Mouse (Mus musculus) midbrain, embryonic 14.5 days (tissue): ENCODE results near the gene Acot1. TPM values are rescaled to one million over a fixed set of nuclear protein-coding genes. Genes with fewer than 3 reads are reported as not detected.
"Not testable (repeated sequence)": the region's sequence is repeated elsewhere in the genome, so short reads cannot be mapped to it uniquely, and the experiment has no call there.

ENCODE experiments used
- ATAC-seq: fragments of 200-750 bp; cut with Nextera tagmentation; 2 replicates; pipeline ENCODE4 v1.8.0; 2017; ENCODE audit warnings: moderate number of reproducible peaks, moderate library complexity; ENCODE audit not compliant: low FRiP score, low TSS enrichment
- DNase-seq: peaks from one replicate; pipeline ENCODE4 v3.0.0-alpha.2; 2015
- H3K27ac ChIP-seq: fragments of 300-500 bp; sonication (generic); replicated peaks from 2 replicates; pipeline ENCODE4 v1.5.1; 2014; ENCODE audit warnings: mild to moderate bottlenecking, low read depth, low read length, moderate library complexity
- H3K27me3 ChIP-seq: fragments of 300-500 bp; sonication (generic); 2 replicates; pipeline ENCODE4 v1.6.1; 2014; ENCODE audit warnings: low read length, control low read depth, mixed read lengths; ENCODE audit not compliant: control insufficient read depth, insufficient read depth
- H3K36me3 ChIP-seq: fragments of 300-500 bp; sonication (generic); 2 replicates; pipeline ENCODE4 v1.6.1; 2014; ENCODE audit warnings: low read length, control low read depth; ENCODE audit not compliant: control insufficient read depth, insufficient read depth
- H3K4me1 ChIP-seq: fragments of 300-500 bp; sonication (generic); 2 replicates; pipeline ENCODE4 v1.6.1; 2014; ENCODE audit warnings: mild to moderate bottlenecking, antibody characterized with exemption, low read length, control low read depth; ENCODE audit not compliant: control insufficient read depth, insufficient read depth
- H3K4me2 ChIP-seq: fragments of 300-500 bp; sonication (generic); 2 replicates; pipeline ENCODE4 v1.6.1; 2014; ENCODE audit warnings: mild to moderate bottlenecking, low read length, moderate library complexity
- H3K4me3 ChIP-seq: fragments of 300-500 bp; sonication (generic); replicated peaks from 2 replicates; pipeline ENCODE4 v1.5.1; 2014; ENCODE audit warnings: low read depth, low read length
- H3K9ac ChIP-seq: fragments of 300-500 bp; sonication (generic); replicated peaks from 2 replicates; pipeline ENCODE4 v1.6.1; 2014; ENCODE audit warnings: mild to moderate bottlenecking, low read length, moderate library complexity
- H3K9me3 ChIP-seq: fragments of 300-500 bp; sonication (generic); 2 replicates; pipeline ENCODE4 v1.6.1; 2016; ENCODE audit warnings: low read length, control low read depth, mixed read lengths; ENCODE audit not compliant: control insufficient read depth
- WGBS: fragments of 180-500 bp; shearing (Covaris S2); extraction: QIAGEN DNeasy Blood & Tissue Kit; methylation state at CpG from one replicate; pipeline ENCODE4 v1.1.7; 2014; 5-methylcytosine and 5-hydroxymethylcytosine counted together
- polyA plus RNA-seq: library from polyadenylated mRNA; unstranded; fragments of >200 nt; fragmentation: Nextera tagmentation; extraction: Ambion mirVana; gene quantifications from 2 replicates; pipeline ENCODE4 v1.2.1, GENCODE M21; 2014

The Acot1 gene
- polyA plus RNA-seq, 1 experiment from 2014 or later: 98.3 TPM

DNA sequence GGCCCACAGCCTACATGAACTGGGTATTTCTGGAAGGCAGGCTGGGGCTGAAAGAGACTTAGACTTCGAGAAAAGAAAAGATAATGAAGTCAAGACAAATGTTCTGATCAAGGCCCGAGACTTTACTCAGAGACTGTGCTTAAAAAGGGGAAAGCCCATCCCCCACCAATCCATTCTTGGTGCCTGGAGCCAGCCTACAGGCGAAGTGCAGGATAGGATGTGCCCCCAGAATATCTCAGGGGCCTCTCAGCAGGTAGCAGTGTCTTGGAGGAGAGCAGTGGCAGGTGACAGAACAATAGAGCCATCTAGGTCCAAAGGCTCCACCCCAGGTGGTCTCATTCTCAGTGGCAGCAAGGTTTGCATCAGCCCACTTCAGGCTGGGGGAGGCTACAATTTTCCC, 19.0 kb downstream of the Acot1 start:
- H3K27ac ChIP-seq, H3K36me3 ChIP-seq, ATAC-seq, DNase-seq, H3K9ac ChIP-seq, H3K9me3 ChIP-seq, H3K4me1 ChIP-seq, H3K27me3 ChIP-seq, H3K4me2 ChIP-seq, H3K4me3 ChIP-seq: not testable (repeated sequence)
- WGBS: 37% methylated on average over 3 of the region's 3 CpGs

DNA sequence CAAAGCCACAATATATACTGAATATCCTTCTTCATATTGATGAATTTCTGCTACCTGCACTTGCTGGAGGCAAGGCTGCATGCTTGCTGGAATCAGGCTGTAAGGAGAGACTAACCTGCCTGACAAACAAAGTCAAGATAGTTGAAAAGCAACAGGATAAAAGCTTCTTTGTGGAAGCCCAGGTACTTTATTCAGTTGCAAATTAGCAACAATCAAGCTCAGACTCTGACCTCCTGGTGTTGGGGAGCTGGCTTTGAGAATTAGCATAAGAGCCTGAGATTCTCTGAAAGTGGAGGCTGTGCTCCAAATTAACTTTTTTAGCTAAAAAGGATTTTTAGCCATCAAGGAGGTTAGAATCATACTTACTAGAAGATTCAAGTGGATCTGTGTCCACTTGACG, 19.8 kb downstream of the Acot1 start:
- H3K4me2 ChIP-seq, H3K9ac ChIP-seq, H3K9me3 ChIP-seq, H3K27ac ChIP-seq, H3K4me3 ChIP-seq, H3K27me3 ChIP-seq, DNase-seq, ATAC-seq, H3K36me3 ChIP-seq, H3K4me1 ChIP-seq: not testable (repeated sequence)
- WGBS: 86% methylated on average over 1 of the region's 1 CpGs

DNA sequence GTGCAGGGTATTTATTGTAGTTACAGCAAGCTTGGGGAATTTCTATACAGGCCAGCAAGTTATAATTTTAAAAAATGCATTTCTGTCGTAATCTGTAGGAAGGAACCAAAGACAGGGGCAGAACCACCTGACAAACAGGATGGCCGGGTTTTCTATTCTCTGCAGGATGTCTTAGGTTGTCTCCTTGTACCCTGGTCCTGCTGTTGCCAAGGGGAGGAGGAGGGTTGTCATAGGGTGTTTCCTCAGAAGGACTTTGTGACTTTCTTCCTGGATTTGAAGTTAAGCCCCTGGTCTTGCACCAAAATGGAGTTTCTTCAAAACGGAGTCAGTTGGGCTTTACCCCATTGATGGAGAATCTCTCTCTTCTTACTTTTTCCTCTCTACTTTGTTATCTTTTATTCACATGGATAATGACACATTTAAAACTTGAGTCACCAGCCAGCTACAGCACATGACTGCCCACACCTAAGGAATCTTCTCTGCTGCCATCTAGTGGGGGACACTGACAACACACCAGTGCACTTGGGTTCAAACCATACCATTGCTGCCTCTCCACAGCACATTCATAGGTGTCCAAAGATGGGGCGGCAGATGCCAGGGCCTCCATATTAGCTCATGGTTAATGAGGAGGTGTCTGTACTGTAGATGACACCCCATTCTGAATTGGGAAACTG, 21.5 kb downstream of the Acot1 start:
- Histone ChIP-seq H3K4me1 (no peaks in the 10 kb centered on the region), H3K9ac (no peak overlapping the region), H3K27me3 (no peaks in the 10 kb centered on the region), H3K4me3 (no peak overlapping the region), H3K36me3 (no peaks in the 10 kb centered on the region), H3K27ac (no peak overlapping the region), H3K9me3 (no peaks in the 10 kb centered on the region), H3K4me2 (no peak overlapping the region)
- peak; percentile 90 for DNase-seq
- no peak for ATAC-seq
- 74% methylated on average over 4 of the region's 4 CpGs for WGBS

DNA sequence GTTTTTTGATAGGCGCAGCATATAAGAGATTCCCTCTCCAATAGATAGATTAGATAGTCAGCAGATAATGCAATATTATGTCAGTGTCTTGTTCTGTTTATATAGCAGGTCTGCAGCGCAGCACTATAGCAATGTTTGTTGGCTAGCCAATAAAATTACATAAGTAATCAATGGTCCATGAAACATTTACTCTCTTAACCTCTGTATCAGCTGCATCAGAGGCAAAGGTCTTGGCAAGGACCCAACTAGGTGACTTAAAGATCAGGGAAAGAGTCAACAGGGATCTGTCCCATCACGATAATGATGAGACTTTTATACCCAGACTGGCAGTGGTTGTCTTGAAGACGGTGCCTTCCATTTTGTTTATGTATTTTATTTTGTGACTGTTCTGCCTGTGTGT, 23.6 kb downstream of the Acot1 start:
- H3K9me3 ChIP-seq: no peaks in the 10 kb centered on the region
- H3K4me3 ChIP-seq: no peak overlapping the region
- ATAC-seq (no peak), DNase-seq (no peak)
- no peak overlapping the region for H3K9ac ChIP-seq
- H3K4me1 ChIP-seq: no peaks in the 10 kb centered on the region
- 90% methylated on average over 4 of the region's 4 CpGs for WGBS
- H3K4me2 ChIP-seq: no peak overlapping the region
- no peak overlapping the region for H3K27ac ChIP-seq
- H3K36me3 ChIP-seq: no peaks in the 10 kb centered on the region
- H3K27me3 ChIP-seq: no peaks in the 10 kb centered on the region

DNA sequence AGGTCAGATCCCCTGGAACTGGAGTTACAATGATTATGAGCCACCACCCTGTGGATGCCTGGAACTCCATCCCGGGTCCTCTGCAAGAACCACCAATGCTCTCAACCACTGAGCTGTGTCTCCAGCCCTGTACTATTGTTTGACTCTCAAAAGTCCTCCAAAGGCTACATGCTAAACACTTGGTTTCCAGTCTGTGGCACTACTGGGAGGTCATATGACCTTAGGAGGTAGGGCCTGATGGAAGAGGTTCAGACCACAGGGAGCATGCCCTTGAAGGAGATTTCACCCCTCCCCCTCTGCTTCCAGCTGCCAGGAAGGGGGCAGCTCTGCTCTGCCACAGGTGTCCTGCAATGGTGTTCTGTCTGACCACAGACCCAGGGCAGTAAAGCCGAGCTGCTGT, 24.0 kb downstream of the Acot1 start:
- not testable (repeated sequence) for H3K9ac ChIP-seq, H3K4me2 ChIP-seq, DNase-seq, H3K36me3 ChIP-seq, H3K9me3 ChIP-seq, ATAC-seq, H3K4me1 ChIP-seq, H3K4me3 ChIP-seq, H3K27ac ChIP-seq, H3K27me3 ChIP-seq
- WGBS: 80% methylated on average over 2 of the region's 2 CpGs

DNA sequence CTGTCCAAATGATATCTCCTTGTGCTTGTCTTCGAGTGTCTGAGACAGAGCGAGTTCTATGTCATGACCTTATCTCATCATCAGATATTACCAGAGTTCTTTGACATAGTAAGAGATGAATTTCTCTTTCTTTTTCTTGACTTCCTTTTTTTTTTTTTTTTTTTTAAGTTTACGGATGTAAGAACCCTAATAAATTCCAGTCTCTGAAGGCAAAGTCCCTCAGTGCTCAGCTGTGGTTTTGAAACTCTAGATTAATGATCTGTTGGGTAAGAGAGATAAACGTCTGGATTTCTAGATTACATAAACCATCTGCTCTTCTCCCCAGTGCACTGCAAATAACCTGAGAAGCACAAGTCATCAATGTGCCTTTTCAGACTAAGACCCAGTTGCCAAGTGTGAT, 24.8 kb downstream of the Acot1 start:
- no peak overlapping the region for H3K9ac ChIP-seq
- DNase-seq (no peak), ATAC-seq (no peak)
- H3K4me1 ChIP-seq: no peaks in the 10 kb centered on the region
- no peak overlapping the region for H3K4me2 ChIP-seq
- WGBS: 86% methylated on average over 4 of the region's 4 CpGs
- H3K27me3 ChIP-seq: no peaks in the 10 kb centered on the region
- no peaks in the 10 kb centered on the region for H3K9me3 ChIP-seq
- no peak overlapping the region for H3K27ac ChIP-seq
- H3K36me3 ChIP-seq: no peaks in the 10 kb centered on the region
- H3K4me3 ChIP-seq: no peak overlapping the region

DNA sequence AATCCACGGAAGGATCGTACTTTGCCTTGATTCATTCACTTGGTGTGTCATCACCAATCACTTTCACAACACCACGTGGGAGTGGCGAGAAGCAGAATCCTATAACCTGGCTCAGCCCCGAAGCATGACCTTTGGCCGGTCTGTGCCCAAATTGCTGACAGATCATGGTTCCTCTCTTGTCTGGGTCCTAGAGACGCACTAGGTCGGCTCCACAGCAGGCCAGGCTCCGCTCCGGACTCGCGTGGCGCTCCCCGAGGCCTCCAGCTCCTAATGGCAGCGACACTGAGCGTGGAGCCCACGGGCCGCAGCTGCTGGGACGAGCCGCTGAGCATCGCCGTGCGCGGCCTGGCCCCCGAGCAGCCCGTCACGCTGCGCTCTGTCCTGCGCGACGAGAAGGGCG, 29.0 kb downstream of the Acot1 start, which contains the start of gene Acot4:
Gene Acot4 (plus strand): TSS at position 139 of the 400 bp plus-strand sequence.
- not testable (repeated sequence) for ATAC-seq, H3K27ac ChIP-seq, H3K4me1 ChIP-seq, H3K9me3 ChIP-seq, H3K36me3 ChIP-seq, H3K27me3 ChIP-seq
- 6% methylated on average over 32 of the region's 32 CpGs for WGBS
- H3K4me3 ChIP-seq: peak within 1 kb of the TSS; percentile 43
- H3K4me2 ChIP-seq: peak within 1 kb of the TSS; percentile 58
- peak within 1 kb of the TSS; percentile 51 for H3K9ac ChIP-seq
- peak; percentile 33 for DNase-seq

DNA sequence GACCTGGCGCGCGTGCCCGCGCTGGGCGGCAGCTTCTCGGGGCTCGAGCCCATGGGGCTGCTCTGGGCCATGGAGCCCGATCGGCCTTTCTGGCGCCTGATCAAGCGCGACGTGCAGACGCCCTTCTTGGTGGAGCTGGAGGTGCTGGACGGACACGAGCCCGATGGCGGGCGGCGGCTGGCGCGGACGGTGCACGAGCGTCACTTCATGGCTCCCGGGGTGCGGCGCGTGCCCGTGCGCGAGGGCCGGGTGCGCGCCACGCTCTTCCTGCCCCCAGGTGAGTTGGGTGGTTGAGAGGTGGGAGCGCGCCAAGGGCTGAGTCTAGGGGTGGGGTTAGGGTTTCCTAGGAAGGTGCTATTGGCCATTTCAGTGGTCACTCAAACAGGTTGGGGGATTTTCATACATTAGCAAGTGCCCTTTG, 29.4 kb downstream of the Acot1 start, which contains the start of gene Gm49366:
Gene Gm49366 (plus strand): TSS at position 245 of the 421 bp plus-strand sequence.
- peak within 1 kb of the TSS; percentile 58 for H3K4me2 ChIP-seq
- ATAC-seq, H3K9me3 ChIP-seq, H3K36me3 ChIP-seq, H3K4me1 ChIP-seq, H3K27ac ChIP-seq, H3K27me3 ChIP-seq: not testable (repeated sequence)
- H3K4me3 ChIP-seq: peak within 1 kb of the TSS; percentile 43
- peak within 1 kb of the TSS; percentile 51 for H3K9ac ChIP-seq
- WGBS: 1% methylated on average over 39 of the region's 39 CpGs
- DNase-seq: peak; percentile 56

DNA sequence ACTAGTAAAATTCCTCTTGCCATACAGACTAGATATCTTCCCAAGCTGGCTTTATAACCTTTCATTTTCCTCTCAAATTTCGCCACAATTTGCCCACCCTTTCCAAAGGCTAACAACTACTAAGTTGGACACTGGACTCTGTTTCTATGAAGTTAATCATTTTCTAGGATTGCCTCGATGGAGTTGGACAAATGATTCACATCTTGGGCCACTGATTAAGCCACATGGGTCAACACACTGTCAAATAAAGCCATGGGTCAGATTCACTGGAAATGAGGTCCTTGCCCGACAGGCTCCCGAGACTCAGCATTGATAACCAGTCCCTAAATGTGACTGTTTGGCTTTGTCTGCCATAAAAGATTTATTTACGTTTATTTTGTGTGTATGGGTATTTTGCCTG, 33.0 kb downstream of the Acot1 start:
- DNase-seq (no peak), ATAC-seq (no peak)
- H3K9me3 ChIP-seq: no peaks in the 10 kb centered on the region
- no peak overlapping the region for H3K27ac ChIP-seq
- no peak overlapping the region for H3K9ac ChIP-seq
- 90% methylated on average over 5 of the region's 5 CpGs for WGBS
- H3K27me3 ChIP-seq: no peaks in the 10 kb centered on the region
- no peaks in the 10 kb centered on the region for H3K36me3 ChIP-seq
- no peak overlapping the region for H3K4me2 ChIP-seq
- no peaks in the 10 kb centered on the region for H3K4me1 ChIP-seq
- no peak overlapping the region for H3K4me3 ChIP-seq
